Mouse (Mus musculus) MN1 (cell line): ENCODE data around the gene Aldh3b1.
A peak's percentile ranks its signal among the peaks of the same experiment; 100 is the strongest.

ENCODE experiments used
- DNase-seq: peaks from one replicate; pipeline ENCODE4 v3.0.0-alpha.2; 2016; ENCODE audit warnings: low spot score

The Aldh3b1 gene

DNA sequence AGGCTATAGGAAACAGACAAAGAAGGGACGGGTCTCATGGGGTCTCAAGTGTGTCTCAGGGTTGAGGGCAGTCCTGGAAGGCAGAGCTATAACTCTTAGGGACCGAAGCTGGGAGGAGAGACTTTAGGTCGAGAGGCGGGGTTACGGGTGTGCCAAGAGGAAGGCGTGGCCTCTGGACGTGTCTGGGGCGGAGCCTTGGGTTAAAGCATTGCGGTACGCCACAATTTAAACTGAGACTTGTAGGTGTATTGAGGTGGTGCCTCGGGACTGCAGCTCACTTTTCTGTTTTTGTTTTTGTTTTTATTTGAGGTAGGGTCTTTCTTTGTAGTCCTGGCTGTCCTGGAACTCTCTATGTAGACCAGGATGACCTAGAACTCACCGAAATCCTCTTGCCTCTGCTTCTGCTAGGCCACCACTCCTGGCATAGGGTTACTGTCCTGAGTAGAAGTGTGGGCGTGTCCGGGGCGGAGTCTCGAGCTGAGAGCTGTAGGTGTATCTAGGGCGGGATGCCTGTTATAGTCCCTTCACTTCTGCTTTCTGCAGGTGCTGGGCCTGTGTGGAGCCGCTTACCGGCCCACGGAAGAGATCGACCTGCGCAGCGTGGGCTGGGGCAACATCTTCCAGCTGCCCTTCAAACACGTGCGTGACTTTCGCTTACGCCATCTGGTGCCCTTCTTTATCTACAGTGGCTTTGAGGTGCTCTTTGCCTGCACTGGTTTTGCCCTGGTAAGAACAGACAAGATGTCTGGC is 13.6 kb upstream of the Aldh3b1 start:
- DNase-seq: no peak

GRCm38 (mm10) chr19:3942315-3942714 is 12.7 kb upstream of the Aldh3b1 start:
- no peak for DNase-seq

DNA sequence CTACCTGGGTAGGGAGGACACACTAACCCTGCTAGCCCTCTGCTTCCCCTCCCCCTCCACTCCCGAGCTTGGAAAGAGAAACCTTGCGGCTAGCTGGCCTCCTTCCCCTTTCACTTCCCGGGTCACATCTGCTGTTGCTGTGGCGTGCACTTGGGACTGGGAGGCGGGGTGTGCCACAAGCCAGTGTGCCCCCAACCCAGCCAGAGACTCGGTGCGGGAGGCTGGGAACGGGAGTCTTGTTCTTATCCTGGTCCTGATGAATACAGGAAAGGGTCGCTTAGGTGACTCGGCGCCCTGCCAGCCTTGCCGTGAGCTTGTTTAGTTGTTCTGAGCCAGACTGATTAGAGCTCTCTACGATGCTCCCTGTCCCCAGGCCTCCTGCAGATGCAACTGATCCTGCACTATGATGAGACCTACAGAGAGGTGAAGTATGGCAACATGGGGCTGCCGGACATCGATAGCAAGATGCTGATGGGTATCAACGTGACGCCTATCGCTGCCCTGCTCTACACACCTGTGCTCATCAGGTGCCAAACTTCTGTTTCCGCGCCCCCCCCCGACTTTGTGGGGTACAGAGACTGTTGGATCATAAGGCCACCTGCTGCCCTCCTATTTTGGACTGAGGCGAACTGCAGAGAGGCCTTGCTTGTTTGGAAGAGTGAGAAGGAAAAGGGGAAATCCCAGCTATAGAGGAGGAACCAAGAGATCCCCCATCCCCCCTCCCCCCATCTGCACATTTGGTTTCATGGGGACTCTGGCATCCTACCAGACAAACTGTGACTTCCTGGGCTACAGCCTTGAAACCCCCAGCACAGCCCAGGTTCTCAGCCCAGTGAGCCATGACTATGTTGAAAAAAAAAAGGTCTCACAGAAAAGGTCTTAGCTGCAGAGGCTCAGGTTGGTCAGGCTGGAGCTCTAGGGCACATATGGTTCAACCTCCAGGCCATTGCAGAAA is 6.6 kb upstream of the Aldh3b1 start:
- peak; percentile 43 for DNase-seq

GRCm38 (mm10) chr19:3935032-3935895 is 5.7 kb upstream of the Aldh3b1 start, which contains the start of gene Unc93b1:
Unc93b1 (plus strand) TSS chr19:3935186.
- DNase-seq: peak; percentile 83

DNA sequence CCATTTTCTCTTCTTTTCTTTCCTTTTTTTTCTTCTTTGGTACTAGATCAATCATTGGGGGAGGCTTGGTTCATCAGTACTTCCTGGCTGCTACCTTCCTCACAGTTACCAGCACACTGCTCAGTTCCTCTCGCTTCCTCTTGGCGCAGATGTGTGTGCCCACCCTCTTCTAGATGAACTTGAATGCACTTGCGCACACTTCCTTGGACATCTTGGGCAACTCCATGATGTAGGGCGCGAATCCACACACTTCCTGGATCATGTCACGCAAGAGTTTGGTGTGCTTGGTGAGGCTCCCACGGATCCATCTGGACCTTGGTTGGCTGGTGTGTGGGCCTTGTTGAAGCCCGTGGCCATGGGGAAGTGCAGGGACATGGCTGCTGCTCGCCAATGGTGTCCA is 2.1 kb upstream of the Aldh3b1 start:
- DNase-seq: no peak

- DNase-seq: peak; percentile 76
Measured at GRCm38 (mm10) chr19:3930262-3931057, 852 bp upstream of the Aldh3b1 start.

GRCm38 (mm10) chr19:3928779-3929178 is 829 bp downstream of the Aldh3b1 start:
- DNase-seq: no peak

GRCm38 (mm10) chr19:3927989-3928388 is 1.6 kb downstream of the Aldh3b1 start:
- DNase-seq: no peak

DNA sequence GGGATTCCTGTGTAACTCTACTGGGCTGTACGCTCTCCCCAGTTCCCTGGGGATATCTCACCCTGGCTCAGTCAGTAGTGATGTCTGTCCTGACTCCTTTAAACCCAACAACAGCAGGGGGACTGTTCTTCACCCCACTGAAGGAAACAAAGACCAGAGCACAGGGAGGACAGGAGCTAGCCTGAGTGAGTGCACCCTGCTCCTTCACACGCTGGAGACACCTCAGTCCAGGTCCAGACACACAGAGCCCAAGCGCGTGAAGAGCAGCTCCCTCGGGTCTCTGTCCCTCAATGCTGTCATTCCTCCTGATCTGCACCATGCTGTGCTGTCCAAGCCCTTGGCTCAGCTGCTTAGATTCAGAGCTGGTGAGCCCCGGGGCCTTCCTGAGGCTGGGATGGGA is 2.9 kb downstream of the Aldh3b1 start:
- no peak for DNase-seq

GRCm38 (mm10) chr19:3926279-3926678 is 3.3 kb downstream of the Aldh3b1 start:
- no peak for DNase-seq

DNA sequence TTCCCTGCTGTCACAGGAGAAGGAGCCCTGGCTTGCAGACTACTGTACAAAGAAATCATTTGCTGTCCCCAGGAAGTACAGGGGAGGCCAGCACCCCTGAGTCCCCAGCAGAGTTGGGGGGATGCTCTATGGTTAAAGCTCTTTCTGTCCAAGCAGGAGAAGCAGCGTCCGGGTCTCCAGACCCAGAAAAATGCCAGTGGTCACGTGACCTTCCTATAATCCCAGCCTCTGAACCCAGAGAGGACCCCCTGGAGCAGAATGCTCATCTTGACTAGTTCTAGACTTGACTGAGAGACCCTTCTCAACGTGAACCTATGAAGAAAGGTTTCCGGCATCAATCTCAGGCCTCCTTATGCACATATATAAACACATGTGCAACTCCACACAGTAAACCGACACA is 3.7 kb downstream of the Aldh3b1 start:
- no peak for DNase-seq

GRCm38 (mm10) chr19:3924868-3925267 is 4.7 kb downstream of the Aldh3b1 start:
- DNase-seq: no peak

DNA sequence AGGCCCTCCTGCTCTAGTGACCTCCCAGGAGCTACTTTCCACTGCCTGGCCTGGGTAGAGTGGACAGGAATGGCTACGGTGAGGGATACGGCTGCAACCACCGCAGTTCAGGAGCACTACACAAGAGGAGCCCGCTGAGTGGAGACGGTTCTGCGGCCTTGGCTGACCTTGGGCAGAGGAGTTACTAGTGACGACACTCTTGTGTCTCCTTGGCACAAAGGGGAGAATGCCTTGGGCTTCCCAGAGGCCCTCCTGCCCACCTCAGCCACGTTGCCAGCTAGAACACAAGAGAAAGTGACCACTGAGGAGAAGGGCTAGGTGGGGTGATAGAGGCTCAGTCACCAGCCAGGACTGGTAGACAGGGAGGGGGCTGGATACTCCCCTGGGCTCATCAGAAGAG is 5.4 kb downstream of the Aldh3b1 start:
- DNase-seq: no peak

DNA sequence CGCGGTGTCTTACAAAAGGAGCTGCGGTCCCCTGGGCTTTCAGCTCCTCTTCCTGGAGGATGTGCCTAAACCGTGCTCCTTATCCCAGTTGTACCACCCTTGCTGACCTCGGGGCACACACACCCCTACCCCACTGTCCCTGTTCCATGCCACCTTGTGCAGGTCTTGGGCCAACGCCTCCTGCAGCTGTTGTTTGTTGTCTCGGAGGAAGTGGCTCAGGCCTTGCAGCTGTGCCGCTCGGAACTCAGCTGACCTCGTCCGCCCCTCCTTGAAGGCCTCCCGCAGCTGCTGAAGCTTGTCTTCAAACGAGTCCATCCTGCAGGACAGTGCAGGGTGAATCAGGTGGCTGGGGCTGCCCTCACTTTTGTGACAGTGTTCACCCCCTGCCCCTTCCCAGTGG is 6.0 kb downstream of the Aldh3b1 start:
- DNase-seq: no peak

GRCm38 (mm10) chr19:3922661-3923371 is 6.8 kb downstream of the Aldh3b1 start:
- no peak for DNase-seq

DNA sequence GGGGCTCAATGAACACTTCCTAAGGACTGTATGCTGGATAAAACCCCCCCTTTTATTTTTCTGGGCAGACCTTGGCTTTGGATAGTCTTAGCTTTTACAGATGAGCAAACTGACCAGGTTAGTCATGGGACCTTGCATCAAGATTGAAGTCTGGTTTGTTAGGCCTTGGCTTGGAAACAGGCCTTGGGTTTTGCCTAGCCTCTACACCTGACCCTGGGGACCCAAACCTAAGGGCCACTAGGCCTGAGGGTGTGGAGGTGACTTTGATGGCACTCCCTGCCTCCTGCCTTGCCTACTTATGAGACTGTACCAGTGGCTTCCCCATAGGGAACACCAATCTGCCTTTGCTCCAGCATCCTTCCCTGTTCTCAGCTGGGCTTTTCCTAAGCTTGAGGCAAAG is 9.7 kb downstream of the Aldh3b1 start:
- no peak for DNase-seq

DNA sequence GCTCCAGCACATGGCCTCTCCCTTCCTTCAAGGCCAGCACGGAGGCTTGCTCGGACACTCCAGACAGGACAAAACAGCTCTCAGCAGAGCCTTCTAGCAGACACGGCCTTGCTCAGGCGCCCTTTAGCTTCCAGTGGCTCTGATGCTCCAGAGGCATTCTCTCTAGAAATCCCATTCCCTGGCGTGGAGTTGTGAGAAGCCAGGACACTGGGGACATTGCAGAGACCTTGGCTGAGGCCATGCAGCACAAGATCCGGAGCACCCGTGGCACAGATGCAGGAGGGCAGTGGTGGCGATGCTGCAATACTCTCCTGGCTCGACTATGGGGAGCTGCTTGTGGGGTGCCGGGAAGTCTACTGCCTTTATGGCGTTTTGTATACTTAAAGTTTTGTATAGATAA is 12.9 kb downstream of the Aldh3b1 start:
- no peak for DNase-seq

DNA sequence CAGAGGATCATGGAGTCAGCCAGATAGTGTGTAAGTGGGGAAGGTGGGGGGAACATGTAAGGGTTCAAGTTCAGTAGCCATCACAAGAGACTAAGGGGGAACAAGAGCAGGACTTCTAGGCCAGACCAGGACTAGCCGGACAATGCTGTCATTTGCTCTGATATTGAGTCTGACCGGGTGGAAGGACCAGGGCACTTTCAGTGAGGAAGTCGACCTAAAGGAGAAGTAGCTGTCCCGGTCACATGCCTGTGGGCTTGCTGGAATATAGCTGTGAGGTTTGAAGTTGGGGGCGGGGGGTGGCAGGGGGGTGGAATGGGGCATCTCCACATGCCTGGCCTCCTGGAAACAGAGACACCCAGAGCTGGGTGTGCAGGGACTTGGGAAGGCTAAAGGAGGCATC is 15.1 kb downstream of the Aldh3b1 start:
- no peak for DNase-seq

DNA sequence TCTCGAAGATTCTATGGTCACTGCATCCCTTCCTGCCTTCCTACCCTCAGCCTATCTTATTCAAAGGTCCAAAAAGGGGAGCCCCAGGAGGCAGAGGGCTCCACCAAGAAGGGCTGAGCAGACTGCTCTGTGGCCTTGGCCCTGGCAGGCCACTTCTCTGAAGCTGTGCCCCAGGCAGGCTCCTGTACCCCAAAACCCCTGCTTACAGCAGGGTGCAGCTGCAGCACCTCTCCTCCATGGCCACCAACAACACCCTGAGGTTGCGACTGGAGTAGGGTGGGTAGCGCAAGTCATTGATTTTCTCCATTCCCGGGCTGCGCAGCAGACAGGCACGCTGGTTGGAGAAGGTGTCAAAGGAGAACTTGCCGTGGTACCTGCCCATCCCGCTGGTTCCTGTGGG is 15.9 kb downstream of the Aldh3b1 start:
- DNase-seq: no peak

GRCm38 (mm10) chr19:3912337-3913204 is 17.0 kb downstream of the Aldh3b1 start, which contains the start of gene Ndufs8:
Ndufs8 (minus strand) TSS chr19:3912774.
- peak; percentile 94 for DNase-seq
